Mouse (Mus musculus) midbrain, embryonic 15.5 days (tissue): ENCODE results near the gene Nme9. TPM values are rescaled to one million over a fixed set of nuclear protein-coding genes. Genes with fewer than 3 reads are reported as not detected.

Source experiments
- ATAC-seq: fragments of 200-750 bp; cut with Nextera tagmentation; replicated peaks from 2 replicates; pipeline ENCODE4 v1.8.0; 2017; ENCODE audit warnings: moderate TSS enrichment
- H3K27ac ChIP-seq: fragments of 300-500 bp; sonication (generic); 2 replicates; pipeline ENCODE4 v1.5.1; 2015; ENCODE audit warnings: mild to moderate bottlenecking, inconsistent platforms
- H3K27me3 ChIP-seq: fragments of 300-500 bp; sonication (generic); replicated peaks from 2 replicates; pipeline ENCODE4 v1.6.1; 2015; ENCODE audit warnings: inconsistent platforms
- H3K36me3 ChIP-seq: fragments of 300-500 bp; sonication (generic); replicated peaks from 2 replicates; pipeline ENCODE4 v1.6.1; 2015; ENCODE audit warnings: inconsistent platforms
- H3K4me1 ChIP-seq: fragments of 300-500 bp; sonication (generic); 2 replicates; pipeline ENCODE4 v1.6.1; 2015; ENCODE audit warnings: inconsistent platforms
- H3K4me2 ChIP-seq: fragments of 300-500 bp; sonication (generic); 2 replicates; pipeline ENCODE4 v1.6.1; 2015; ENCODE audit warnings: inconsistent platforms, mild to moderate bottlenecking, moderate library complexity
- H3K4me3 ChIP-seq: fragments of 300-500 bp; sonication (generic); 2 replicates; pipeline ENCODE4 v1.5.1; 2015; ENCODE audit warnings: mild to moderate bottlenecking, inconsistent platforms
- H3K9ac ChIP-seq: fragments of 300-500 bp; sonication (generic); 2 replicates; pipeline ENCODE4 v1.6.1; 2015; ENCODE audit warnings: mild to moderate bottlenecking, inconsistent platforms
- H3K9me3 ChIP-seq: fragments of 300-500 bp; sonication (generic); 2 replicates; pipeline ENCODE4 v1.6.1; 2016; ENCODE audit warnings: inconsistent platforms
- whole genome bisulfite sequencing: fragments of 180-500 bp; shearing (Covaris S2); methylation state at CpG from one replicate; pipeline ENCODE4 v1.1.7; 2015; ENCODE audit warnings: mixed read lengths; 5-methylcytosine and 5-hydroxymethylcytosine counted together
- polyA plus RNA-seq: library from polyadenylated mRNA; unstranded; fragments of >200 nt; fragmentation: Nextera tagmentation; extraction: Ambion mirVana; gene quantifications from 2 replicates; pipeline ENCODE4 v1.2.1, GENCODE M21; 2015

Gene Nme9
- polyA plus RNA-seq, 1 experiment from 2014 or later: 0.30 TPM

DNA sequence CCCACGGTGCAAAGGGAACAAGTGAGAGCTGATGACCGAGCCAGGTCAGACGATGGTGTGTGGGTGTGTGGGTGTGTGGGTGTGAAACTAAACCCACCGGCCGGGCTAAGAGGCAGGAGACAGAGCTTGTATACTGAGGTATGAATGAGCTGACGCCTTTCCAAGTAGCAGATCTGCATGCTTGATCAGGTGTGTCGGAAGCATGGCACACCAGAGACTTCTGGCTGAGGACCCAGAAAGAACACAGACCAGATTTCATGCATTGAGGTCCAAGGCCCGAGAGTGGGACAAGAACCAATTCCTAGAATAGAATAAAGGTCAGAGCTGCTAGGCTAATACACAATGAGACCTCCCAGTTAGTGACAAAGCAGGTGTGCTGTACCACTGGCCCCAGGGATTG, 12.2 kb upstream of the Nme9 start:
- no peaks in the 10 kb centered on the region for H3K36me3 ChIP-seq
- no peaks in the 10 kb centered on the region for H3K9me3 ChIP-seq
- 80% methylated on average over 8 of the region's 8 CpGs for WGBS

DNA sequence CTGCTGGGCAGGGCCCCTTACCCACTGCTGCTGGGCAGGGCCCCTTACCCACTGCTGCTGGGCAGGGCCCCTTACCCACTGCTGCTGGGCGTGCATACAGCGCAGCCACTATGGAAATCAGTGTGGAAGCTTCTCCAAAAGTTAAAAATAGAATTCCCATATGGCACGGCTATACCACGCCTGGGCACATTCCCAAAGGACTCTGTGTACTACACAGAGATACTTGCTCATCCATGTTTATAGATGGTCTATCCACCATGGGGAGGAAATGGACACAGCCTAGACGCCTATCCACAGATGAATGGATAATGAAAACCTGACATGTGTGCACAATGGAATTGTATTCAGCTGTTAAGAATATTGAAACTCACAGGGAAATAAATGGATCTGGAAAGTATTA, 10.3 kb upstream of the Nme9 start:
- 73% methylated on average over 5 of the region's 5 CpGs for whole genome bisulfite sequencing
- no peaks in the 10 kb centered on the region for H3K9me3 ChIP-seq
- no peak overlapping the region for H3K4me3 ChIP-seq
- H3K36me3 ChIP-seq: no peaks in the 10 kb centered on the region
- no peak overlapping the region for H3K4me2 ChIP-seq
- ATAC-seq: no peak
- H3K27me3 ChIP-seq: peaks cover 8% of the 10 kb centered on the region; the same call in 1 of the 2 replicates
- H3K27ac ChIP-seq: no peak overlapping the region
- peaks cover 12% of the 10 kb centered on the region for H3K4me1 ChIP-seq
- H3K9ac ChIP-seq: no peak overlapping the region

More for the DNA sequence above, 12.2 kb upstream of the Nme9 start:
- Histone ChIP-seq H3K4me3 (no peak overlapping the region), H3K9ac (no peak overlapping the region), H3K27ac (no peak overlapping the region), H3K4me2 (no peak overlapping the region), H3K27me3 (peaks cover 8% of the 10 kb centered on the region; the same call in 1 of the 2 replicates), H3K4me1 (peaks cover 20% of the 10 kb centered on the region)
- no peak for ATAC-seq

DNA sequence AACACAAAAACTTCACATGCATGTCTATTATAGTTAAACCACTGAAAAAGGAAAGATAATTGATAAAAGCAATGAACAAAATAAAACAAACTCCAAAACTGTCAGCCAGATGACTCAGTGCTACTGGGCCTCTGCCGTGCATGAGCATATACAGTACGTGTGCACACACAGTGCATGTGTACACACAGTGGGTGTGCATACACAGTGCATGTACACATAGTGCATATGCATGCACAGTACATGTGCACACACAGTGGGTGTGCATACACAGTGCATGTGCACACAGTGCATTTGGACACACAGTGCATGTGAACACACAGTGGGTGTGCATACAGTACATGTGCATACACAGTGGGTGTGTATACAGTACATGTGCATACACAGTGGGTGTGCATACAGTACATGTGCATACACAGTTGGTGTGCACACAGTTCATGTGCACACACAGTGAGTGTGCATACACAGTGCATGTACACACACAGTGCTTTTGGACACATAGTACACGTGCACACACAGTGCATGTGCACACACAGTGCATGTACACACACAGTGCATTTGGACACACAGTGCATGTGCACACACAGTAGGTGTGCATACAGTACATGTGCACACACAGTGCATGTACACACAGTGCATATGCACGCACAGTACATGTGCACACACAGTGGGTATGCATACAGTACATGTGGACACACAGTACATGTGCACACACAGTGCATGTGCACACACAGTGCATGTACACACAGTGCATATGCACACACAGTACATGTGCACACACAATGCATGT, 9.4 kb upstream of the Nme9 start:
- WGBS: 92% methylated on average over 4 of the region's 4 CpGs
- no peak overlapping the region for H3K4me3 ChIP-seq
- ATAC-seq: peak; percentile 38

DNA sequence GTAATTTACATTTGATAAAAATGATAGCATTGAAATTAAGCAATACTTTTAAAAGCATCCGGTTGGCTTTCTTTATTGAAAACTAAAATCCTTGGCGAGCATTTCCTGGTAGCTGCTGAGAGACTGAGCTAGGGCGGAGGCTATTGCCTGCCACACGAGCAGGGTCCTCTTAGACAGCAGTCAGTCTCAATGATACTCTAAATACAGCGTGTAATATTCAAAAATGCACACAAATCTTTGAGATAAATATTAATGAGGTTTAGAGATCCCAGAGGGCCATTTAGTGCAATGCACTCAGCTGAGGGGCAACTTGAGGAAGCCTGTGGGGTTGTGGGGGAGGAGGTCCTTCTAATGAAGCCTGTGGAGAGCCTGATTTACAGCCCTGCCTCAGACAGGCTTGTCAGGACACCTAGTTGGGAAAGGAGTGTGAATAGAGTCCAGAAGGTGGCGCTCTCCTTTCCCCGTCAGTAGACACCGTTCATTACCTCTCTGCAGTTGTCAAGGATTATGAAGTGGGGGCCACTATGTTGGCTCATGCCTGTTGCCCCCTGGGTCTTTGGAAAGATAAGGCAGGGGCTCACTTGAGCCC, 6.6 kb upstream of the Nme9 start:
- H3K4me2 ChIP-seq: no peak overlapping the region
- 26% methylated on average over 8 of the region's 8 CpGs for WGBS
- peaks cover 5% of the 10 kb centered on the region; the same call in 1 of the 2 replicates for H3K4me1 ChIP-seq
- no peaks in the 10 kb centered on the region for H3K9me3 ChIP-seq
- no peak overlapping the region for H3K27ac ChIP-seq
- H3K4me3 ChIP-seq: no peak overlapping the region
- no peak overlapping the region for H3K9ac ChIP-seq
- H3K36me3 ChIP-seq: no peaks in the 10 kb centered on the region
- H3K27me3 ChIP-seq: no peaks in the 10 kb centered on the region
- peak; percentile 61; the same call in 1 of the 2 replicates for ATAC-seq

More for the DNA sequence above, 9.4 kb upstream of the Nme9 start:
- no peak overlapping the region for H3K27ac ChIP-seq
- no peak overlapping the region for H3K4me2 ChIP-seq
- no peaks in the 10 kb centered on the region for H3K36me3 ChIP-seq
- no peak overlapping the region for H3K9ac ChIP-seq
- no peaks in the 10 kb centered on the region for H3K9me3 ChIP-seq
- peaks cover 11% of the 10 kb centered on the region for H3K4me1 ChIP-seq
- H3K27me3 ChIP-seq: peaks cover 8% of the 10 kb centered on the region; the same call in 1 of the 2 replicates

DNA sequence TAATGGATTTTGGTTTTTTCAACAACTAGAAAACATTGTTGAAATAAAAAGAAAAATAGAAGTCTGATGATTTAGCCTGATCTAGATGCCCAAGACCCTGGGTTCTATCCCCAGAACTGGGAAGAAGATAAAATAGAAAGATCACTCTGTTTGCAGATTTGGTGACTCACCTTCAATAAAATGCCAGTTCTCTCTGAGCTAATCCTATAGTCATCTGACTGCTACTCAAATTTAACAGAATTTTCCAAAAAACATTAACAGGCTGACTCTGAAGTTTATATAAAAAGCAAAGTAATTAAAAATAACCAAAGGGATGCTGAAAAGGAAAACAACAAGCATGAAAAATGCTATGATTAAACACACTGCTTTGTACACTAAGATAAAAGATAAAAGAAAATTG, 5.0 kb upstream of the Nme9 start:
- Histone ChIP-seq H3K4me3 (no peak overlapping the region), H3K9me3 (no peaks in the 10 kb centered on the region), H3K4me1 (peaks cover 8% of the 10 kb centered on the region), H3K36me3 (no peaks in the 10 kb centered on the region), H3K9ac (no peak overlapping the region), H3K27ac (no peak overlapping the region), H3K27me3 (no peaks in the 10 kb centered on the region), H3K4me2 (no peak overlapping the region)
- no peak for ATAC-seq

DNA sequence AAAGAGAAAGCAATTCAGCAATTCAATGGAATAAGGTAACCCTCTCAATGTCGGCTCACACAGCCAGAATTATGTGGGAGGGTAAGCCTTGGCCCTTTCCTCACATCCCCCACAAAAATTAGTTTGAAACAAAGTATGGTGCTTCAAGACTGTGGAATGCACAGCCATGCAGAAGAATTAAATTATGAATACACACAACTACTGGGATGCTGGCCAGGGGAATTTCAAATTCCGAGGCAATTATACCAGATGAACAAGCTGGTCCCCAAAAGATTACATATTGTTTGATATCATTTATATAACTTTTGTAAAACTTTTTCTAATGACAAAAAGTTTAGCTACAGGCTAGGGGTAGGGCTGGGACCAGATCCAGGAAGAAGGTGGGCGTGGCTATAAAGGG, 4.0 kb upstream of the Nme9 start:
- no peak for ATAC-seq
- Histone ChIP-seq H3K27me3 (no peaks in the 10 kb centered on the region; the same call in 1 of the 2 replicates), H3K4me1 (peaks cover 13% of the 10 kb centered on the region), H3K9me3 (no peaks in the 10 kb centered on the region), H3K27ac (no peak overlapping the region), H3K4me3 (no peak overlapping the region), H3K36me3 (no peaks in the 10 kb centered on the region), H3K9ac (no peak overlapping the region), H3K4me2 (no peak overlapping the region)
- WGBS: 76% methylated on average over 3 of the region's 3 CpGs

DNA sequence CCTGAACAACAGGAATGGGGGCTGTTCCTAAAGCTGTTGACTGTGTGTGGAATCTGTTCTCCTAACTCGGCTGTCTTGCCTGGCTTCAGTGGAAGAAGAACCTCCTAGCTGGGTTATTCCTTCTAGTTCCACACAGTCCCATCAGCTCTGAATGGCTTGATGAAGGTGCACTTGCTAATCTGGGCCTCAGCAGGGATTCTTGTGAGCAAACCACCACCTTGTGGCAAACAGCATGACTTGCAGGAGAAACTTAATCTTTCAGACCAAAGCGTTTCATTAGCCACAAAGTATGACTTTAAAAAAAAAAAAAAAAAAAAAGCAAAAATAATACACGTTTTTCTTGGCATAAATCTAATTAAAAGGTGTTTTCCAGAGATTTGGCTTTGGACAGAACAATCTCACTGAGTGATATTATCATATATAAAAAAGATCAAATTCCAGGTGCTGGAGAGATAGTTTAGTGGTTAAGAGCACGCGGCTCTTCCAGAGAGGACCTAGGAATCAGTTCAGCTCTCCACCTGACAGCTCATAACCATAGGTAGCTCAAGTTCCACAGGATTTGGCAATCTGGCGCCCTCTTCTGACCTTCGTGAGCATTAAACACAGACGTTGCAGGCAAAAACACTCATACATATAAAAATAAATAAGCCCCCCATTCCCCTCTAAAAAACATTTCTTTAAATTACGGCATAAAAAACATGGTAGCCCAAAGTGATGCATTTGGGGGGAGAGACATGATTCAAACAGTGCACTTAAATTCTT, 1.2 kb upstream of the Nme9 start:
- Histone ChIP-seq H3K36me3 (no peaks in the 10 kb centered on the region), H3K4me1 (peaks cover 8% of the 10 kb centered on the region), H3K27me3 (no peaks in the 10 kb centered on the region; the same call in 1 of the 2 replicates), H3K27ac (no peak overlapping the region), H3K4me2 (no peak overlapping the region), H3K9ac (no peak overlapping the region), H3K9me3 (no peaks in the 10 kb centered on the region), H3K4me3 (no peak overlapping the region)
- ATAC-seq: 0 out of 2 replicates have a peak, but pooled peaks have one; percentile 67
- 45% methylated on average over 9 of the region's 9 CpGs for WGBS

DNA sequence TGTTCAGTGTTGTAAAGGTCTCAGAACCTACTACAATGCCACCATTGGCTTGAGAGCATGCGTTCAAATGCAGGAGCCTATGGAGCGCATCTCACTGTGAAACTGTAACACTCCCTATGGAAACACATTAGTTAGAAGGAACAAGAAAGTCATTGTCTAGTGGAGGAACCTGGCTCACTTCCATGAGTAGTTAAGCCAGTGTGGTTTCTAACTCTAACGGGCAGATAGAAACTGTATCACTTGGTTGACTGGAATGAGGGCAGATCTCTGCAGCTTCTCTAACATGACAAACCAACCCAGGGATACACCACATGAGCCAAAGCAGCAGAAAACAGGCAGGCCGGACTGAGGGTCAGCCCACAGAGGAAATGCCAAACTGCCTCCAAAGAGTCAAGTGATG, 2.9 kb downstream of the Nme9 start:
- Histone ChIP-seq H3K27ac (no peak overlapping the region), H3K27me3 (no peaks in the 10 kb centered on the region; the same call in 1 of the 2 replicates), H3K36me3 (no peaks in the 10 kb centered on the region), H3K9ac (no peak overlapping the region), H3K4me2 (no peak overlapping the region), H3K4me3 (no peak overlapping the region), H3K4me1 (peaks cover 8% of the 10 kb centered on the region), H3K9me3 (no peaks in the 10 kb centered on the region)
- WGBS: 92% methylated on average over 4 of the region's 4 CpGs
- ATAC-seq: no peak

DNA sequence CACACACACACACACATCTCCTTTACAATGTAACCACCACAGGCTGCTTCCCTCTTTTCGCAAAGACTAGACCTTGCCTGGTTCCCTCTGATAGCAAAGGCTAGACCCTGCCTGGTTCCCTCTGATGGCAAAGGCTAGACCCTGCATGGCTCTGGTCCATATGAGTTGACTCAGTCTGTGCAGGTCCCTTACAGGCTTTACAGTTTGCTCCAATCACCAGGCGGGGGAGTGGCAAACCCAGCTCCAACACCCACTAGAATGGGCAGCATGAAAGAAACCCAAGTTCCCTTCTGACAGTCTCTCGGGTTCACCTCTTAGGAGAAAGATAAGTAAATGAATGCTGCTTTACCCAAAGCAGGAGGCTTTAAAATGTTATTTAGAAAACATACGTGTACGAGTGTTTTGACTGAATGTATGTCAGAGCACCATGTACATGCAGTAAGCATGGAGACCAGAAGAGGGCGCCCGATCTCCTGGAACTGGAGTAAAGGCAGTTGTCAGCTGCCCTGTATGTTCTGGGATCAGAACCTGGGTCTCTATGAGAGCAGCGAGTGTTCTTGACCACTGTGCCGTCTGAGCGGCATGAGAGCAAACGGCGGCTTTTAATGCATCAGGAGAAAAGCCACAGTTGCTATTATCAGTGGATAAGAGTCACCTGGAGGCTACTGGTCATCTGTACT, 7.4 kb downstream of the Nme9 start:
- Histone ChIP-seq H3K36me3 (no peaks in the 10 kb centered on the region), H3K9me3 (no peaks in the 10 kb centered on the region), H3K4me3 (no peak overlapping the region), H3K9ac (no peak overlapping the region), H3K4me1 (no peaks in the 10 kb centered on the region), H3K4me2 (no peak overlapping the region), H3K27me3 (no peaks in the 10 kb centered on the region), H3K27ac (no peak overlapping the region)
- ATAC-seq: no peak
- 44% methylated on average over 12 of the region's 12 CpGs for whole genome bisulfite sequencing

DNA sequence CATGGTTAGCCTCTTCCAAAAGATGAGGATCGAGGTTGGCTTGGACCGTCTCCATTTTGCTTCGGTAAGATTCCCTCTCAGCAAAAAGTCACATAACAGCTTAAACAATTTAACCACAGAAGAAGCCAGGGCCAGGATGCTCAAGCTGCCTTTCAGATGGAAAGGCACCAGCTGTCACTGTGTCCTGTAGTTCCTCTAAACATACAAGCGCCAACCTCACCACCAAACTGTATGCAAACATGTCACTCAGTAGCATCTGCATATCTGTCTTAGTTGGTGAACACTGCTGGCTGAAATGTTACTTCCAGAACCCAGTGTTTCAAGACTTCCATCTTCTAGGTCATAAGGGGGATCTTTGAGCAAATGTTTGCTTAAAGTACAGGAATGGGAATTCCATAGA, 8.5 kb downstream of the Nme9 start:
- H3K36me3 ChIP-seq: no peaks in the 10 kb centered on the region
- H3K4me2 ChIP-seq: no peak overlapping the region
- H3K9me3 ChIP-seq: no peaks in the 10 kb centered on the region
- no peak overlapping the region for H3K4me3 ChIP-seq
- no peak overlapping the region for H3K27ac ChIP-seq
- 97% methylated on average over 4 of the region's 4 CpGs for WGBS
- no peak overlapping the region for H3K9ac ChIP-seq
- H3K27me3 ChIP-seq: no peaks in the 10 kb centered on the region
- no peak for ATAC-seq
- no peaks in the 10 kb centered on the region for H3K4me1 ChIP-seq

DNA sequence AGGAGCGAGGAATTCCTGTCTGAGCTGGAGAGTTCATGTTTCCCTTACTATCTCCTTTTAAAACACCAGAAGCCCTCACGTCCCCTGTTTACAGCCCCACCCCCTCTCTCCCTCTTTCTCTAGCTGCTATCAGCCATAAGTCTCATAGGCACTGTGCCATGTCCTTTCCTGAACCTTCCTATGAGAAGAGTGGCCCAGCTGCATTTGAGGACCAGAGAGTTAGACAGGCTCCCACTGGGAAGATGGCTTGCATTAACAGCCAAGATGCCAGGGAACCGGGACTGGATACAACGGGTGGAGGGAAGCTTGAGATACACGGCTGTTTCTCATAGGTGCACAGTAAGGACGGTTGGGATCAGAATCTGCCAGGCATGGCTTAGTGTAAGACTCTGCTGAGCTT, 13.6 kb downstream of the Nme9 start:
- Histone ChIP-seq H3K27me3 (no peaks in the 10 kb centered on the region), H3K9ac (no peak overlapping the region), H3K27ac (no peak overlapping the region), H3K4me2 (no peak overlapping the region), H3K4me3 (no peak overlapping the region), H3K9me3 (no peaks in the 10 kb centered on the region), H3K4me1 (no peaks in the 10 kb centered on the region), H3K36me3 (no peaks in the 10 kb centered on the region)
- ATAC-seq: no peak
- 77% methylated on average over 6 of the region's 6 CpGs for WGBS

DNA sequence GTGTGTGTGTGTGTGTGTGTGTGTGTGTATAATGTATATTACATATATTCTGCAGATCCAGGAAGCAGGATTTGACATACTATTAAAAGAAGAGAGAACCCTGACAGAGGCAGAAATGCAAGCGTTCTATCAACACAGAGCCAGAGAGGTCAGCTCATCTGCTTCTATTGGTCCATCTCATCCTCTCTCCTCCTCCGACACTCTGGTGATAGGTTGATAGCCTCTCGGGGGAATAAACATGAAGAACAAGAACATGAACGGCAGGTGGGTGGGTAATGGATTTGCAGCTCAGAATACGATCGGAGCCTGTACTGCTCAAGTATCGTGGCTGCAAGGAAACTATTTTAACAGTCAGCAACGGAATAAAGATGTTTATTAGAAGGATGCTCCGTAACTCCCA, 17.3 kb downstream of the Nme9 start:
- no peak for ATAC-seq
- Histone ChIP-seq H3K9me3 (no peaks in the 10 kb centered on the region), H3K4me3 (no peak overlapping the region)

More for the DNA sequence above, 17.3 kb downstream of the Nme9 start:
- H3K4me2 ChIP-seq: no peak overlapping the region
- no peaks in the 10 kb centered on the region for H3K36me3 ChIP-seq
- no peak overlapping the region for H3K27ac ChIP-seq
- H3K27me3 ChIP-seq: no peaks in the 10 kb centered on the region
- 75% methylated on average over 9 of the region's 9 CpGs for WGBS
- H3K9ac ChIP-seq: no peak overlapping the region
- H3K4me1 ChIP-seq: no peaks in the 10 kb centered on the region
